ENCODE assay signal across 17 mouse cellular contexts in genomic region chr13:16355316-16355715, GRCm38 (mm10).
DNase-seq lines count a peak whose midpoint lies in the region; ATAC-seq lines count a peak whose summit lies in the region.
"Had no signal": no experiment of that assay in that cellular context is flagged by ENCODE, and none has a peak within 500 bp of the region (broad histone marks: within the 10 kb centered on the region; RNA-seq: fewer than 3 reads in every experiment).

No protein-coding gene starts in this region.

- no peak for DNase-seq in frontal cortex, postnatal 25 days (ENCODE audit: low spot score in 2 of 2)
- peak; percentile 8 for DNase-seq in left cerebral cortex, adult 11 months (ENCODE audit: low spot score)
- DNase-seq in left cerebral cortex, postnatal 36 days (ENCODE audit: low spot score in 2 of 2): no peak
- peak; percentile 65 for DNase-seq in brain, adult 2 months (ENCODE audit: low read depth, low spot score)
- peak; percentile 65 for DNase-seq in telencephalon, adult 2 months (ENCODE audit: low read depth, low spot score)
- DNase-seq in embryo, embryonic 10.5 days (ENCODE audit: low spot score): no peak
- DNase-seq: adrenal gland, adult 2 months; adrenal gland, postnatal 10 days; adrenal gland, postnatal 25 days; cerebellum, adult 11-12 months; cerebellum, adult 2 months; cerebellum, adult 9-10 months; cerebellum, postnatal 10 days; cerebellum, postnatal 25 days; embryo, embryonic 11 days had no signal

- intact Hi-C loops in left cerebral cortex, postnatal 36 days (cut with DNase I): loop anchor here (5.0 to 10.0 kb wide), 3 partner anchors 189 to 341 kb away; partner anchors contain the start of gene Inhba

- peak; percentile 97 for ATAC-seq in frontal cortex, adult (ENCODE audit: low TSS enrichment)
- ATAC-seq: forebrain, embryonic 14.5 days had no signal

Comparison
In these comparisons a context has a peak if more than half of its experiments do, and no peak if none do; other contexts are left out.
1. DNase-seq: peak in left cerebral cortex, adult 11 months (single experiment), brain, adult 2 months (single experiment) and telencephalon, adult 2 months (single experiment); none in frontal cortex, postnatal 25 days (0 of 2), left cerebral cortex, postnatal 36 days (0 of 2) and embryo, embryonic 10.5 days (single experiment).